Mouse (Mus musculus): ENCODE results near the gene Golm1. TPM values are rescaled to one million over a fixed set of nuclear protein-coding genes. Genes with fewer than 3 reads are reported as not detected.

Gene Golm1
- polyA plus RNA-seq, 1 experiment from 2014 or later = 37.9 TPM

DNA sequence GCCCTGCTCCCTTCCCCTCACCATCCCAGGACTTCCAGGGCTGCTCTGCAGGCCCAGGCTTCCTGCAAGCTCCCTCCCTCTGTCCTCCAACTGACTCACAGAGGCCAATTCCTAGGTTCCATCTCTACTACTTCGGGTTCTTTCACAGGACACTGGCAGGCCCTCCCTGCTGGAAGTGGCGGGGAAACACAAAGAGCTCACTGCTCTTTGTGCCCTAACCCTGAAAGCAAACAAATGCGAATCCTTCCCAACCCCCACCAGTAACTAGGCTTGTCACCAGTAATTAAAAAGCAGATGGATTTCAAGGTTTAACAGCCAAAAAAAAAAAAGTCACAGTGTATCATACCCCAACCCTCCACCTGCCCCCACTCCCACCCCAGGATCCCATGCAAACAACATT, 1.4 kb downstream of the Golm1 start:
- ATAC-seq (replicated peaks; ENCODE audit: low FRiP score) = no peak
- Histone ChIP-seq H3K27me3 (no peaks in the 10 kb centered on the region), H3K36me3 (no peaks in the 10 kb centered on the region), H3K4me3 (replicated peaks) (peak overlapping the region; percentile 83), H3K9me3 (replicated peaks) (no peaks in the 10 kb centered on the region), H3K9ac (0 out of 2 replicates have a peak overlapping the region, but pooled peaks have one; percentile 21), H3K27ac (0 out of 2 replicates have a peak overlapping the region, but pooled peaks have one; percentile 9), H3K4me1 (peaks cover 21% of the 10 kb centered on the region), H3K4me2 (peak overlapping the region; percentile 79)
- 16% methylated on average over 3 of the region's 3 CpGs for WGBS

DNA sequence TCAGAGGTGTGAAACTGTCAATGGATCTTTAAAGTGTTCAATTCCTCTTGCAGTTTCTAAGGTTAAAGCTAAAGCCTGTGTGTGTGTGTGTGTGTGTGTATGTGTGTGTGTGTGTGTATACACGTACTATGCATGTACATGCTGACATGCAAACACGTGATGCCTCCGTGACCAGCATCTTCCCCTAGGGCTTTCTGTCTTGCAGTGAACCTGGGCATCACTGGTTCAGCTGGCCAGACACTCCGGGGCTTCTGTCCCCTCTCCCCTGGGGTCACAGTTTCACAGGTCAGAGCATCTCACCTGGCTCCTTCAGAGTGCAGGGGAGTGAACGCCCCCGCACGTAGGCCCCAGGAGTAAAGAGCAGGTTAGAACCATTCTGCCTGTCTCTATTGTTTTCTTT, 2.0 kb downstream of the Golm1 start:
- H3K36me3 ChIP-seq = no peaks in the 10 kb centered on the region
- H3K9ac ChIP-seq = no peak overlapping the region
- 57% methylated on average over 7 of the region's 7 CpGs for WGBS
- no peaks in the 10 kb centered on the region for H3K27me3 ChIP-seq
- no peaks in the 10 kb centered on the region for H3K9me3 ChIP-seq (replicated peaks)
- ATAC-seq (replicated peaks; ENCODE audit: low FRiP score) = no peak
- H3K4me1 ChIP-seq = peaks cover 27% of the 10 kb centered on the region
- H3K4me2 ChIP-seq = peak overlapping the region; percentile 79; the same call in 1 of the 2 replicates
- H3K27ac ChIP-seq = no peak overlapping the region
- no peak overlapping the region for H3K4me3 ChIP-seq (replicated peaks)

DNA sequence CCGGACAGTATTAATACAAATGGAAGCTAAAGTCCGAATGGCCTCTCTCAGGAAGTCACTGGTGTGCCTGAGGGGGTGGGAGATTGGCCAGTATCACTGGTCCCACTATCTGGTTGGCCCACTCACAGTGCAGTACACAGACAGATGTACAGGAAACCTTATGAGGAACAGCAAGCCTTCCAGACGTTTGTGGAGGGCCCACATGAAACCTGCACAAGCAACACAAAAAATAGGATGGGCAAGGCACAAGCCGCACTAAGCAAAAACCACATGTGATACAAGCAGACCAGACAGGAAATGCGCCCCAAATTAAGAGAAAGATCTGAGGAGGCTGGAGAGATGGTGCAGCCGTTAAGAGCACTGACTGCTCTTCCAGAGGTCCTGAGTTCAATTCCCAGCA, 3.4 kb downstream of the Golm1 start:
- no peak overlapping the region for H3K4me2 ChIP-seq
- H3K4me3 ChIP-seq (replicated peaks) = no peak overlapping the region
- no peak for ATAC-seq (replicated peaks; ENCODE audit: low FRiP score)
- peaks cover 31% of the 10 kb centered on the region for H3K4me1 ChIP-seq
- no peaks in the 10 kb centered on the region for H3K36me3 ChIP-seq
- no peak overlapping the region for H3K9ac ChIP-seq
- H3K9me3 ChIP-seq (replicated peaks) = no peaks in the 10 kb centered on the region
- H3K27ac ChIP-seq = no peak overlapping the region
- WGBS = 65% methylated on average over 6 of the region's 6 CpGs
- H3K27me3 ChIP-seq = no peaks in the 10 kb centered on the region

DNA sequence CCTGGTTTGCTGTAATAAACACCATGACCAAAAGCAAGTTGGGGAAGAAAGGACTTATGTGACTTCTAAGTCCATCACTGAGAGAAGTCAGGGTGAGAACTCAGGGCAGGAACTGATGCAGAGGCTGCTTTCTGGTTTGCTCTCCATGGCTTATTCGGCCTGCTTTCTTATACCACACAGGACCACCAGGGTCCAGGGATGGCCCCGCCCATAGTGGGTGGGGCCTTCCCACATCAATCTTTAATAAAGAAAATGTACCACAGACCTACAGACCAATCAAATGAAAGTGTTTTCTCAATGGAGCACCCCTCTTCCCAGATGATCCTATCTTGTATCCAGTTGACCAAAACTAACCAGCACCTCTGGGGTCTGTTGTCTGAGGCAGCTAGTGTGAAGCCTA, 4.1 kb downstream of the Golm1 start:
- no peak overlapping the region for H3K9ac ChIP-seq
- no peaks in the 10 kb centered on the region for H3K9me3 ChIP-seq (replicated peaks)
- no peak for ATAC-seq (replicated peaks; ENCODE audit: low FRiP score)
- H3K4me3 ChIP-seq (replicated peaks) = no peak overlapping the region
- H3K27ac ChIP-seq = no peak overlapping the region
- no peaks in the 10 kb centered on the region for H3K36me3 ChIP-seq
- H3K4me1 ChIP-seq = peaks cover 31% of the 10 kb centered on the region
- H3K27me3 ChIP-seq = no peaks in the 10 kb centered on the region
- H3K4me2 ChIP-seq = no peak overlapping the region
- WGBS = 83% methylated on average over 2 of the region's 2 CpGs

DNA sequence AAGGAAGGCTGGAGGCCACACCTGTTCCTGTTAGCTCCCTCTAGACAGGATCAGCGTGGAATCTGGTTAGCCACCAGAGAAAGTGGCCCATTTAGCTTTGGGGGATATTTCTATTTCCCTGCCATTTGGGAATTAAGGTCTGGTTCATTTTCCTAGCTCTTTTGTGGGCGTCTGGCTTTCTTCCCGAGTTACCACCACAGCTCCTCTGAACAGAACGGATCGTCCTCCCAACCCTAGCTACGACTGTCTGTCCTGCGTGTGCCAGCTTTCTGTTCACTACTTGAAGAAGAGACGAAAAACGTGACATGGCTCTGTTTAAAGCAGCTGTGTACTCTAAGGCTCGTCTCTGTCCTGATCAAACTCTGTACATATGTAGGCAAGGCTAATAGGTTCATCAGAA, 5.7 kb downstream of the Golm1 start:
- no peak overlapping the region for H3K4me3 ChIP-seq (replicated peaks)
- WGBS = 91% methylated on average over 10 of the region's 10 CpGs
- peaks cover 26% of the 10 kb centered on the region for H3K4me1 ChIP-seq
- no peaks in the 10 kb centered on the region for H3K27me3 ChIP-seq
- H3K9ac ChIP-seq = no peak overlapping the region
- no peak overlapping the region for H3K27ac ChIP-seq
- H3K4me2 ChIP-seq = no peak overlapping the region
- ATAC-seq (replicated peaks; ENCODE audit: low FRiP score) = no peak
- peaks cover 3% of the 10 kb centered on the region; the same call in 1 of the 2 replicates for H3K36me3 ChIP-seq
- no peaks in the 10 kb centered on the region for H3K9me3 ChIP-seq (replicated peaks)

DNA sequence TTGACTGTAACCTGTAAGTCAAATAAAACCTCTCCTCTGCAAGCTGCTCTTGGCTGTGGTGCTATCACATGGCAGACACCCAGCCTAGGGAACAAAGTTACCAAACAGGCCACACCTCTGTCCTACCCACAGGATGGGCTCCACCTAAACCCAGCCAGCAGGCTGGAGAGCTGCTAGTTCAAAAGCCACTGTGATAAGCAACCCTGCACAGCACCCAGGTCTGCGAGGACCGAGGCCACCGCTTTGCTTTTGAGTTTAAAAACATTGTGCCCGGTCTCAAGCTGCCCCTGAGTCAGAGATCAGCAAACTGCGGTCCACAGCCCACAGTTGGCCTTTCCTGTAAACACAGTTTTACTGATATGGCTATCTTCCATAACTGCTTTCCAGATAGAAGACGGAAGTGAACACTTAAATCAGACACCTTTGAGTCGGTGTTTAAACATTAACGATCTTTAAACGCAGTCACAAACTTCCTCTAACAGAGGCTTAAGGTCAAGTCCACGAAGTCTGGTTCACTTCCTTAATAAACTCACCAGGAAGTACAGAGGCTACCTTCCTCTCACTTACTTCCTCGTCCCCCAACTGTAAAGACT, 7.0 kb downstream of the Golm1 start:
- no peak overlapping the region for H3K4me3 ChIP-seq (replicated peaks)

DNA sequence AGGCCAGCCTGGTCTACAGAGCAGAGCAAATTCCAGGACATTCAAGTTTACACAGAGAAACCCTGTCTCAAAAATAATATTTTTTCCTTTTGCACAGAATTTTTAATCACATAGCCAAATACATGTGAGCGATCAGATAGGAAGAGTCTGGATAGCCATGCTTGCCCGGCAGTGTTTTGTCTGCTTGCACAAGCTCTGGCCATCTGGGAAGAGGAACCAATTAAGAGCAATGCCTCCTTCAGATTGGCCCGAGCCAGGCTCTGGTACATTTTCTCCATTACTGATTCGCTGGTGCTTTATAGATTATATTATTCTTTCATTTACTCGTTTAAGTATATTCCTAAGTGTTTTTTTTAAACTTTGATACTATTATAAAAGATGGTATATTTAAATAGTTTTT, 7.8 kb downstream of the Golm1 start:
- Histone ChIP-seq H3K4me1 (peaks cover 24% of the 10 kb centered on the region), H3K4me3 (replicated peaks) (no peak overlapping the region), H3K27me3 (no peaks in the 10 kb centered on the region), H3K4me2 (no peak overlapping the region), H3K9ac (no peak overlapping the region), H3K27ac (no peak overlapping the region), H3K9me3 (replicated peaks) (no peaks in the 10 kb centered on the region), H3K36me3 (peaks cover 12% of the 10 kb centered on the region)
- WGBS = 88% methylated on average over 5 of the region's 5 CpGs
- ATAC-seq (replicated peaks; ENCODE audit: low FRiP score) = no peak

More for the DNA sequence above, 7.0 kb downstream of the Golm1 start:
- Histone ChIP-seq H3K9me3 (replicated peaks) (no peaks in the 10 kb centered on the region), H3K9ac (no peak overlapping the region), H3K27ac (peak overlapping the region; percentile 66), H3K27me3 (no peaks in the 10 kb centered on the region), H3K4me1 (peaks cover 23% of the 10 kb centered on the region), H3K4me2 (no peak overlapping the region), H3K36me3 (peaks cover 12% of the 10 kb centered on the region)
- 38% methylated on average over 11 of the region's 11 CpGs for WGBS
- ATAC-seq (replicated peaks; ENCODE audit: low FRiP score) = peak; percentile 72

DNA sequence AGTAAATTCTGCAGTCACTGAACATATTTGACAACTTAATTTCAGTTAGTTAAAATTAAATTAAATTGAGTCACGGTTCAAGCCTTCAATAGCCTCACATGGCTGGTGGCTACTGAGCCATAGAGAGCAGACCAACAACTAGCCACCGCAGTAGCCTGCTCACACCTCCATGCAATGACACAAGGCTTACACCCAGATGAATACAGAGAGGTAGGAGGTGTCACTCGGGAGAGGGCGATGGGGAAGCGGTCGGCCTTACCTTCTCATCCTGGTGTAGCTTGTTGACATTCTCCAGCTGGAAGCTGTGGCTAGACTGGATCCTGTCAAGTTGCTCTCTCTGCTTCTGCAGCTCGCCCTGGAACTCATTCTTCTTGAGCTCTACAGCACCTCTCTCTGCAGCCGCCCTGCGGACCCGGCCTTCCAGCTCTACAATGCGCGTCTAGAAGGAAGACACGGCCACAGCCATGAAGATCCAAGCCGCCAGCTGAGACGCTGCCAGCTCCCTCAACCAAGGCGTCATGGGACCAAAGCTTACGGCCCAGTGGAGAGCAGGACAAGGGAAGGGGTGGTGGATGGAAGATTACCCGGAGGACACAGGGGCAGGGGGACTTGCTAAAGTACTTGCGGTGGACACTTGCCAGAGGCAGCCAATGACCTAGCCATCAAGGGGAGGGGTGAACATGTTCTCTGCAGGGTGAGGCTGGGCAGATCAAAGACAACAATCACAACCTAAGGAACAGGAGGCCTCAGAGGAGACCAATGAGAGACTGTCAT, 11.5 kb downstream of the Golm1 start:
- no peaks in the 10 kb centered on the region for H3K27me3 ChIP-seq
- H3K9me3 ChIP-seq (replicated peaks) = no peaks in the 10 kb centered on the region
- 78% methylated on average over 19 of the region's 19 CpGs for WGBS
- H3K27ac ChIP-seq = no peak overlapping the region
- H3K4me2 ChIP-seq = no peak overlapping the region
- no peak overlapping the region for H3K9ac ChIP-seq
- no peak overlapping the region for H3K4me3 ChIP-seq (replicated peaks)
- peaks cover 24% of the 10 kb centered on the region for H3K4me1 ChIP-seq
- peak; percentile 57; the same call in 1 of the 2 replicates for ATAC-seq (replicated peaks; ENCODE audit: low FRiP score)
- H3K36me3 ChIP-seq = peaks cover 19% of the 10 kb centered on the region

DNA sequence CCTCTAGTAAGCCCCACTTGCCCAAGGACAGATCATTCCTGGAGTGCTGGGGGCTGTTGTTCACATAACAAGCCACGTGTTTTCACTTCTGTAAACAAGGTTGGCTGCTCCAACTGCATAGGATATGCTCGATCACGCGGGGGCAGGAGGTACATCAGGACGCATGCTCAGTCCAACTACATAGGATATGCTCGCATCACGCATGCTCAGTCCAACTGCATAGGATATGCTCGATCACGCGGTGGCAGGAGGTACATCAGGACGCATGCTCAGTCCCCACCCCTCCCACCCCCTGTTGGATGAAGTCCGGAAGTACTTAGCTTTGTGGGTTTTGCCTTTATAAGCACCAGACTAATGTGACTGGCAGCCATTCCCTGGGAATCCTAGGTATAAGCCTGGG, 13.6 kb downstream of the Golm1 start:
- Histone ChIP-seq H3K27ac (no peak overlapping the region), H3K27me3 (no peaks in the 10 kb centered on the region), H3K9me3 (replicated peaks) (no peaks in the 10 kb centered on the region), H3K4me3 (replicated peaks) (no peak overlapping the region), H3K4me1 (peaks cover 18% of the 10 kb centered on the region), H3K9ac (no peak overlapping the region), H3K4me2 (no peak overlapping the region), H3K36me3 (peaks cover 23% of the 10 kb centered on the region)
- WGBS = 97% methylated on average over 12 of the region's 12 CpGs
- ATAC-seq (replicated peaks; ENCODE audit: low FRiP score) = no peak

DNA sequence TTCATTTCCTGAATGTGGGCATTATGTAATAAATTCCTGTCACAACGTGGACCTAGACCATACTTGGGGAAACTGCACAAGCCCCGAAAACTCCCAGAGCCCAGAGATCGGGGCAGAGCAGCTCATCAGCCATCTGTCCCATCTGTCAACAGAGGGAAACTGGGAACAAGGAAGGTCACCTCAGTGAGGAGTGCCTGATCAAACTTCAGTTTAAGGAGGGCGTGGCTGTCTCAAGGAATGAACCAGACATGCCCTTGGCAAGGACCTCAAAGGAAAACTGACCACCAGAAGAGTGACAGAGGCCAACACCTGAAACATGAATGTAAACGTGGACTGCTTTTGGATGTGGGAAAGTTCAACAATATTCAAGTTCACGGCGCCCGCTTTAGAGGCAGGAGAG, 14.2 kb downstream of the Golm1 start:
- Histone ChIP-seq H3K9me3 (replicated peaks) (no peaks in the 10 kb centered on the region), H3K27me3 (no peaks in the 10 kb centered on the region), H3K9ac (no peak overlapping the region), H3K36me3 (peaks cover 23% of the 10 kb centered on the region), H3K4me3 (replicated peaks) (no peak overlapping the region), H3K4me1 (peaks cover 23% of the 10 kb centered on the region), H3K4me2 (no peak overlapping the region), H3K27ac (no peak overlapping the region)
- WGBS = 90% methylated on average over 8 of the region's 8 CpGs
- ATAC-seq (replicated peaks; ENCODE audit: low FRiP score) = no peak

DNA sequence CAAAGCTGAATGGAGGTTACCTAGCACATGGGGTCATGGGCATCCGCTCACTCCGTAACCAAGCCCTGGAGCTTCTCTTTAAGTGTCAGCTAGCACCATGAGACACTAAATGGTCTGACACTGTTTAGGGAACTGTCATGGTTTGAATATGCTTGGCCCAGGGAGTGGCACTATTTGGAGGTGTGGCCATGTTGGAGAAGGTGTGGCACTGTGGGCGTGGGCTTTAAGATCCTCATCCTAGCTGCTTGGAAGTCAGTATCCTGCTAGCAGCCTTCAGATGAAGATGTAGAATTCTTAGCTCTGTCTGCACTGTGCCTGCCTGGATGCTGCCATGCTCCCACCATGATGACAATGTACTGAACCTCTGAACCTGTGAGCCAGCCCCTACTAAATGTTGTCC, 15.2 kb downstream of the Golm1 start:
- Histone ChIP-seq H3K4me1 (peaks cover 23% of the 10 kb centered on the region), H3K4me2 (no peak overlapping the region), H3K4me3 (replicated peaks) (no peak overlapping the region), H3K36me3 (peaks cover 23% of the 10 kb centered on the region), H3K27ac (no peak overlapping the region), H3K9me3 (replicated peaks) (no peaks in the 10 kb centered on the region), H3K27me3 (no peaks in the 10 kb centered on the region), H3K9ac (no peak overlapping the region)
- 96% methylated on average over 3 of the region's 3 CpGs for WGBS
- ATAC-seq (replicated peaks; ENCODE audit: low FRiP score) = no peak

DNA sequence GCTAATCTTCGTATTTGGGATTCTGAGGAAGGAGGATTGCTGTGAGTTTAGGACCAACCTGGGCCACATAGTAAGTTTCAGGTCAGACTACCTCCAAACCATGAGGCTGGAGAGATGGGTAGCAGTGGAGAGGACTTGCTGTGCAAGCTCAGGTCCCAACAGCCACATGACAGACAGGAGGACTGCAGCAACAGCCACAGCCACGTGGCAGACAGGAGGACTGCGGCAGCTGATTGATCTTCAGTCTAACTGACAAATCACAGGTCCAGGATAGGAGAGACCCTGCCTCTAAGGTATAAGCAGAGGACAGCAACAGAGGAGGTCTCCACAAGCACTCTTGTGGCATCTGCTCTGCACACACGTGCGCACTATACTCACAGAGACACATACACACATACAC, 17.8 kb downstream of the Golm1 start:
- no peak overlapping the region for H3K4me2 ChIP-seq
- H3K9ac ChIP-seq = no peak overlapping the region
- H3K27ac ChIP-seq = no peak overlapping the region
- H3K4me3 ChIP-seq (replicated peaks) = no peak overlapping the region
- 87% methylated on average over 5 of the region's 5 CpGs for WGBS
- peaks cover 25% of the 10 kb centered on the region for H3K4me1 ChIP-seq
- H3K9me3 ChIP-seq (replicated peaks) = no peaks in the 10 kb centered on the region
- ATAC-seq (replicated peaks; ENCODE audit: low FRiP score) = no peak
- no peaks in the 10 kb centered on the region for H3K27me3 ChIP-seq
- peaks cover 11% of the 10 kb centered on the region; the same call in 1 of the 2 replicates for H3K36me3 ChIP-seq
